8 mouse cellular contexts compared by ENCODE assay signal in the genomic region with DNA sequence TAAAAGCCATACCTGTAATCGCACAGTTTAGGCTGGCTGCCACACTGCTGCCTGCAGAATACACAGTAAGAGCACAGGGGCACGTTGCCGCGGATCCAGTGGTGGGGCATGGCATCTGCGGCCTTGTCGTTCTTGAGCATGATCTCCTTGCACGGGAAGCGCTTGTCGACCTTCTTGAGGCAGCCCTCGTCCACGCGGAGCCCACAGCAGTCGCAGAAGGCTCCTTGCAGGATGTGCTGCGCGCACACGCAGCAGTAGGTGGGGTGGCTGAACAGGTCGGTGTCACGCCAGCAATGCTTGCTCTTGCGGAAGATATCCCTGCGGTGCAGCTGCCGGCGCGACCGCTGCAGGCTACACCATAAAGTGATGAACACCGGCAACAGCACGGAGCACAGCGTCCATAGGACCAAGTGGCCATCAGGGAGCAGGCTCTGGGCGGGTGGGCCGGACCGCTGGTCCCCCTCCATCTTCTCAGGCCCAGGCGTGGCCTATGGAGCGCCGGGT. TPM values are rescaled to one million over a fixed set of nuclear protein-coding genes. Genes with fewer than 3 reads are reported as not detected.
DNase-seq lines count a peak whose midpoint lies in the region; ATAC-seq lines count a peak whose summit lies in the region.
"Had no signal": no experiment of that assay in that cellular context is flagged by ENCODE, and none has a peak within 500 bp of the region (broad histone marks: within the 10 kb centered on the region; RNA-seq: fewer than 3 reads in every experiment).

No protein-coding gene starts in this region.

- no peaks in the 10 kb centered on the region for H3K27me3 ChIP-seq in neural tube, embryonic 11.5 days (ENCODE audit: control insufficient read depth, insufficient read depth, low read length)
- H3K27me3 ChIP-seq in midbrain, embryonic 10.5 days (ENCODE audit: low read depth, poor library complexity, severe bottlenecking): no peaks in the 10 kb centered on the region

- peak overlapping the region; percentile 91 for H3K9ac ChIP-seq in neural tube, embryonic 11.5 days (ENCODE audit: low read length)

- peak overlapping the region; percentile 77 for H3K4me3 ChIP-seq in neural tube, embryonic 11.5 days (ENCODE audit: low read depth, low read length)
- peak overlapping the region; percentile 94 for H3K4me3 ChIP-seq in midbrain, embryonic 10.5 days

- H3K36me3 ChIP-seq in neural tube, embryonic 11.5 days (ENCODE audit: control insufficient read depth, insufficient read depth, low read length): no peaks in the 10 kb centered on the region
- peaks cover 9% of the 10 kb centered on the region for H3K36me3 ChIP-seq in midbrain, embryonic 10.5 days

- H3K27ac ChIP-seq in neural tube, embryonic 11.5 days (ENCODE audit: low read depth, low read length): peak overlapping the region; percentile 60; the same call in 1 of the 2 replicates
- peak overlapping the region; percentile 89 for H3K27ac ChIP-seq in midbrain, embryonic 10.5 days (replicated peaks)

- intact Hi-C loops in left cerebral cortex, postnatal 14 days (cut with DNase I): no loop called here

- WGBS in neural tube, embryonic 11.5 days: 0% methylated on average over 33 of the region's 33 CpGs
- WGBS in midbrain, embryonic 10.5 days: under 1% methylated on average over 33 of the region's 33 CpGs

- peaks cover 4% of the 10 kb centered on the region; the same call in 1 of the 2 replicates for H3K4me1 ChIP-seq in neural tube, embryonic 11.5 days (ENCODE audit: control insufficient read depth, insufficient read depth, low read length)
- H3K4me1 ChIP-seq in midbrain, embryonic 10.5 days: peaks cover 28% of the 10 kb centered on the region

- peak; percentile 78; the same call in 1 of the 2 replicates for ATAC-seq in neural tube, embryonic 11.5 days (ENCODE audit: insufficient read depth, low FRiP score, low TSS enrichment)

- peak overlapping the region; percentile 79 for H3K4me2 ChIP-seq in neural tube, embryonic 11.5 days (ENCODE audit: low read depth)

- DNase-seq in neural tube, embryonic 11.5 days (ENCODE audit: low spot score): no peak
- no peak for DNase-seq in neural tube, embryonic 10.5 days (ENCODE audit: extremely low spot score, low spot score)
- peak; percentile 75 for DNase-seq in brain, adult 2 months (ENCODE audit: low read depth, low spot score)
- peak; percentile 23 to 30 for DNase-seq in frontal cortex, postnatal 25 days (ENCODE audit: low spot score in 2 of 2)
- DNase-seq in left cerebral cortex, postnatal 14 days (ENCODE audit: low spot score in 2 of 2): peak; percentile 45 to 48
- peak; percentile 55 for DNase-seq in midbrain, embryonic 10.5 days (ENCODE audit: low spot score)
- DNase-seq in spleen, postnatal 36 days (ENCODE audit: low spot score in 2 of 2): peak; percentile 30 to 52

- H3K9me3 ChIP-seq in neural tube, embryonic 11.5 days (ENCODE audit: control insufficient read depth, low read length): no peaks in the 10 kb centered on the region
- no peaks in the 10 kb centered on the region for H3K9me3 ChIP-seq in midbrain, embryonic 10.5 days (replicated peaks)

RNA-seq across cellular contexts. Expression of a gene that starts 6.7 kb away (rescaled TPM):
- 6.6 and 6.9 TPM in 2 replicates for polyA plus RNA-seq in neural tube, embryonic 11.5 days (2014; fragmentation: Nextera tagmentation; extraction: Ambion mirVana)
- total RNA-seq in left cerebral cortex, postnatal 14 days (2021): 10 to 100 TPM; 44.9 to 47.8 TPM
- 4.2 and 6.1 TPM in 2 replicates for polyA plus RNA-seq in midbrain, embryonic 10.5 days (2016; fragmentation: Nextera tagmentation; extraction: Ambion mirVana)

RNA-seq across cellular contexts. Expression of a gene that starts 13.7 kb away (rescaled TPM):
- not detected in 2 replicates for polyA plus RNA-seq in neural tube, embryonic 11.5 days (2014; fragmentation: Nextera tagmentation; extraction: Ambion mirVana)
- total RNA-seq in left cerebral cortex, postnatal 14 days (2021): not detected
- polyA plus RNA-seq in midbrain, embryonic 10.5 days (2016; fragmentation: Nextera tagmentation; extraction: Ambion mirVana): not detected in 2 replicates
- total RNA-seq: heart, adult 18-20 months had no signal

Comparison
In these comparisons a context has a peak if more than half of its experiments do, and no peak if none do; other contexts are left out.
1. DNase-seq: peak in brain, adult 2 months (single experiment), frontal cortex, postnatal 25 days (2 of 2), left cerebral cortex, postnatal 14 days (2 of 2), midbrain, embryonic 10.5 days (single experiment) and spleen, postnatal 36 days (2 of 2); none in neural tube, embryonic 11.5 days (single experiment) and neural tube, embryonic 10.5 days (single experiment).